Mouse (Mus musculus) ovary, postnatal 14 days (tissue): ENCODE data around the gene Myom3.

ENCODE experiments used
- DNase-seq: peaks from one replicate; pipeline ENCODE4 v3.0.0; 2022; ENCODE audit warnings: low spot score

Myom3 gene

DNA sequence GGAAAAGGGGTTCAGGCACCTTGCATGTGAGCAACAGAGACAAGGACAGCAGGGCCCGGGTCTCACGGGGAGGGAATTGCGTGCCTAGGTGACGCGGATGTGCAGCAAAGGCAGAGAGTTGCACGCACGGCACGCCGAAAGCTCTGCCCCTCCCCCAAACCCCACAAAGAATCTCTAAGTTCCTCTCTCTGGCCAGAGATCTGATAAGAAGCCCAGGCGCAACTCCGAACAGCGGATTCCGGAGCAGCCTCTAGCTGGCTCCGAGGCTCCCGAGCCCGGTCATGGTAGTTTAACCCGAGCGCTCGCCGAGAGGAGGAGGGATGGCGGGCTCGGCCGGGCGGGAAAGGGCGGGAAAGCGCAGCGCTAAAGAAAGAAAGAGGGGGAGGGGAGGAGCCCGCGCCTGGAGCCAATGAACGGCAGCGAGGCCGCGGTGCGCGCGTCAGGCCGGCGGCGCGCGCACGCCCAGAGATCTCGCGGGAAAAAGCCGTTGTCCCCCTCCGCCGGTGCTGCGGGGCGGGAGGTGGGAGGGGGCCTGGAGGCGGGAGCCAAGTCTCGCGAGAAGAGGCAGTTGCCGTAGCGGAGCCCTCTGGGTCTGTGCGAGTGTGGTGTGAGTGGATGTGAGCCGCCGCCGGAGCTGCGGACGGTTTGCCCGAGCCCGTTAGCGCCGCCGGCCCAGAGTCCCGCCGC lies 96.2 kb downstream of the Myom3 start, which contains the start of gene Srsf10:
Gene Srsf10 (plus strand): TSS at position 212 of the 687 bp plus-strand sequence.
- DNase-seq, result peak; percentile 89

DNA sequence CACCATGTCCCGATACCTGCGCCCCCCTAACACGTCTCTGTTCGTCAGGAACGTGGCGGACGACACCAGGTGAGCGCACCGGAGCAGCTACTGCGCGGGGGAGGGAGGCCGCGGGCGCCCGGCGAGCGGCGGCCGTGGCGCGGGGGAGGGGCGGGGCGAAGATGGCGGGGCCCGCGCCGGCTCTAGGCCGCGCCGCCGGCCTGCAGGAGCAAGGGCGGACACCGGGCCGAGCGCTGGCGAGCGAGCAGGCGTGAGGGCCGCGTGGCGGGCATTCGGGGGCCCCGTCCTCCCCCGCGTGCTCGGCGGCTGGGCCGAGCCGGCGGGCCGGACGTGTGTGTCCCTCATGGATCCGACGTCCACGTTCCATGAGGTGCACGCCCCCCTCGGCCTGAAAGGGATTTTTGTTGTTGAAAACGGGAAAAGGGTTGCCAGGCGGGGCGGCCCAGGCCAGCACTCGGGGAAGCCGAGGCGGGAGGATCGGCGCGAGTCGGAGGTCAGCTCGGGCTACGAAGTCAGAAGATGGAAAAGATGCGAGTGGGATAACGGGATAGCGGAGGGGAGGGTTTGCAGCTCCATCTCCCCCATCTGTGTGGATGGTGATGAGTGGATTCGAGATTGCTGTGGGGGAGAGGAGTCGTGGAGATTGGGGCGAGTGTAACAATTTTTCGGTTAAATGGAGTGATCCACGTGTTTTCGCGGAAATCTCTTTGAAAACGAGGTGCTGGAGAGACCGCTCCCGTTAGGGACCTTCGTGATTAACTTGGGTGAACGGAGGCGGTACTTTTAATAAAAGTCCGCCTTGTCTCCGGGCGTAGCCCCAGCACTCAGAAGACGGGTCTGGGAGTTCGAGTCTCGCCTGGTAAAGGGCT lies 96.9 kb downstream of the Myom3 start:
- DNase-seq, result peak; percentile 57

DNA sequence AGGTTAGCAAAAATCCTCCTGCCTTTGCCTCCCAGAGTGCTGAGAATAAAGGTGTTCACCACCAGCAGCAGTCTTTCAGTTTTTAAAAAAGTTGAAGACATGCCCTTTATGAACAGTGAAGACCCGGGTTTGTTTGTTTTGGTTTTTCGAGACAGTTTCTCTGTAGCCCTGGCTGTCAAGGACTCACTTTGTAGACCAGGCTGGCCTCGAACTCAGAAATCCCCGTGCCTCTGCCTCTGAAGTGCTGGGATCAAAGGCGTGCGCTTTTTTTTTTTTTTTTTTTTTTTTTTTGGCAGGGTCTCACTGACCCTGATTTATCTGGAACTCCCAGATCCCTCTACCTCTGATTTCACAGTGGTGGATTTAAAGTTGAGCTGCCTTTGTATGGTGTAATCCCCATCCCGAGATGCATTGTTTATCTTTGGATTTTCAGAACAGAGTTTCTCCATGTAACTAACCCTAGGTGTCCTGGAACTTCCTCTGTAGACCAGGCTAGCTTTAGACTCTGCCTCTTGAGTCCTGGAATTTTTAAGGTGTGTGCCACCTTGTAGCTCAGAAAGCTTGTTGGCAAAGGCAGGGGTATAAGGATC lies 98.2 kb downstream of the Myom3 start:
- no peak for DNase-seq
